Mouse (Mus musculus) megakaryocyte, adult 5-6 weeks (primary cell): ENCODE measurements around the gene Ccdc180. TPM values are rescaled to one million over a fixed set of nuclear protein-coding genes. Genes with fewer than 3 reads are reported as not detected.

Experiments used
- ATAC-seq: 2 replicates; pipeline ENCODE4 v1.8.0; 2016; ENCODE audit warnings: mild to moderate bottlenecking, inconsistent platforms; ENCODE audit not compliant: poor library complexity, severe bottlenecking
- total RNA-seq, 2 experiments: library from RNA; stranded (forward) in 1 of 2; stranded (reverse) in 1 of 2; fragments of 153-499, 151-499 nt in 1 of 2; fragments of 221-1000, 200-1000 nt in 1 of 2; gene quantifications; 2 replicates each; pipeline versions ENCODE4 v1.2.3 to v1.2.4; 2015 to 2017

Gene Ccdc180
- total RNA-seq (2015) (3.0 and 3.4 TPM in 2 replicates), total RNA-seq (2017) (0.62 and 2.1 TPM in 2 replicates)

DNA sequence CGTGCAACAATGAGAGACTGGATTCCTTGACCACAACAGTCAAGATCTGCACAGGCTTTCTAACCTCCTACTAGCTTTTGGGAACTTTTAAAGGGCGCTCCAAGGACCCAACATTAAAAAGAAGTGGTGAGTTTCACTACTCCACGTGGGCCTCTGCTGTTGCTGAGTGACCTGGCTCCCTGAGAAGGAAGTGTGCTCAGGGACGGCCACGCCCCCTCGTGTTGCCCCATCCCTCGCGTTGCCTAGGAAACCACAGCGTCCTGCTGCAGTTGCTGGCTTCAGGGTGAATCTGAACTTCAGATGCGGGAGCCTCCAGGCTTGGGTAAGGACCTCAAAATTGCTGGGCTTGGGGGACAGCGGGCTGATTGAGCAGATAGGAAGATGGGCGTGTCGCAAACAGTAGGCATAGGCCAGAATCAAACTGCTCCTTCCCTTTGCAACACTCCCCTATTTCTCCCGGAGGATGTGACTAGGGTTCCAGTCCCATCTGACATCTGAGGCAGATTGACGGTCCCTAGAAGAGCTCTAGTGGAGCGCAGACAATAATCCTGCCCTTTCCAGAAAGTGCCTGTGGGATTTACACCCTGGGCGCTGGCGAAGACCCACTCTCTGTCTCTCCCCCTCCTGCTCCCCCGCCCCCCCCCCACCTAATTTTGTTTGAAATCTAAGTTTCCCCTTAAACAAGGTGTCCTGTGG is at the start of gene Ccdc180:
Ccdc180 (plus strand) TSS at position 238 of the 696 bp plus-strand sequence.
- ATAC-seq = peak; percentile 100

DNA sequence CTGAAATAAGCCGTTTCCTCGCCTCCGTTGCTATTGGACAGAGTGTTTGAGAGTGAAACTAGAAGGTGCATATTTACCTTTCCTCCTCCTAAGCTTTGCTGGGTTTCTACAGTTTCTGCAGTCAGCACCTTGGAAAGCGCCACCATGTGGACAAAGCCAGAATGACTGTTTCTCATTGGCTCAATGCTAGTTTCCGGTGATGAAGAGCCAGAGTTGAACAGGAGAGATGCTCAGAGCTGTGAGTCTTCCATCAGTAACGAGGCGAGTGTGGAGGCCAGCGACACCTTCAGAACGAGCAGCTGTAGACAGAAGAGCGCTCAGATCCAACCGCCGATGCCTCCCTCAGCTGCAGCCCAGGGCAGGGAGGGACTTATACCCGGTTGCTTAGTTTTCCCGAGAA is 45.7 kb upstream of the Ccdc180 start:
- no peak for ATAC-seq

DNA sequence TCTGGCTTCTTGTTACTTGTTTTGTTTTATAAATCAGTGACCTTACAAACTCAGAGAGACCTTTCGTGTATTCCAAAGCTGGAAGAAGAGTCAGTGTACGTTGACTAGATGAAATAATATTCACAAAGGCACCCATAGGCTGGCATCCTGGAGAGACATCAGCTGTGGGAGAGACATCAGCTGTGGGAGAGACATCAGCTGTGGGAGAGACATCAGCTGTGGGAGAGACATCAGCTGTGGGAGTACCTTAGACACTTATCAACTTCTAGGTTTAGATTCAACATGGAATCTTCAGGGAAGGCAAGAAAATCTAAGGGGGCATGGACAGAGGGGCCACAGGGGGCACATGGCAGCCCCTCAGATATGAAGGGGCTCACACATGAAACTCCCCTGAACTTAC is 43.8 kb upstream of the Ccdc180 start:
- ATAC-seq = no peak

DNA sequence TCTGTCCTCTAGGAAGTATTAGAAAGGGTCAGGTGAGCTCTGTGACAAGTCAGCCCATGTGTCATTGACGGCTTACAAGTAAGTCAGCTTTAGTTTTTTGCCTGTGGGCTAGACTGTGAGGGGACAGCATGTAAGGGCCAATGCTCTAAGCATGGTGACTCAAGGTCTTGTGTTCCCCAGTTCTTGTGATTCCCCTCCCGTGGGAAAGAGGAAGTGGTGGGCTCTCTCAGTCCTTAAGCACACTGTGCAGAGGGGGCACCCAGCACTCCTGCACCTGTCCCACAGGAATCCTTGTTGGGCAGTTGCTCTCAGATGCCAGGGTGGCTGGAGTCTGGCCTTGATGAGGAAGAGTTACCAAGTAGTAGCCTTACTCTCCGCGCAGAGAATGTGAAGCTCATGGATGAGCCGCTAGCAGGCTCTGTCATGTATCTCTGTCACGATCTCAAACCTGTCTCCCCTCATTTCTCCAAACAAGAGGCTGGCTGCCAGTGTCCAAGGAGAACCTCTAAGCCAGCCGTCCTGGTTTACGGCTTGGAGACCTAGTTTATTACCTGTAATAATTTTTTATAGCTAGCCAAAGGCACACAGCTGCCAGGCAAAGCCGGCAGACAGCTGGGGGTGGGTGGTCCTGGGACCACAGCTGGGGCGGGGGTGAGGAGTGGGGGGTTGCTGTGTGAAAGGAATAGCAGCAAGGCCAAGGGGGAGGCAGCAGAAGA is 41.8 kb upstream of the Ccdc180 start, which contains the start of gene Stra6l:
Stra6l (plus strand) TSS at position 556 of the 716 bp plus-strand sequence.
- peak; percentile 47; the same call in 1 of the 2 replicates for ATAC-seq

DNA sequence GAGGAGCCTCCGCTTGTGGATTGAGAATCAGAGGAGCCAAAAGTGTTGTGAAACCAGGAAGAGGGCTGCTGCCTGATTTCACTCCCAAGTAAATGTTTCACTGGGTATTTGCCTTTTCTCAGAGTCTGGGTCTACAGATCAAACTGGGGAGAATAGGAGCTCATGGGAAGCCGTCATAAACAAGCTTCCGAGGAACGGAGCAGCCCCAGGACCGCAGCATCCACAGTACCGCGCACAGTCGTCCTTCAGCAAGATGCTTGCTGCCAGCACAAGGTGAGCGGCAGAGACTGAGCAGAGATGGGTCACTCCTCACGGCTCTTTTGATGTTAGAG is 41.3 kb upstream of the Ccdc180 start:
- no peak for ATAC-seq

DNA sequence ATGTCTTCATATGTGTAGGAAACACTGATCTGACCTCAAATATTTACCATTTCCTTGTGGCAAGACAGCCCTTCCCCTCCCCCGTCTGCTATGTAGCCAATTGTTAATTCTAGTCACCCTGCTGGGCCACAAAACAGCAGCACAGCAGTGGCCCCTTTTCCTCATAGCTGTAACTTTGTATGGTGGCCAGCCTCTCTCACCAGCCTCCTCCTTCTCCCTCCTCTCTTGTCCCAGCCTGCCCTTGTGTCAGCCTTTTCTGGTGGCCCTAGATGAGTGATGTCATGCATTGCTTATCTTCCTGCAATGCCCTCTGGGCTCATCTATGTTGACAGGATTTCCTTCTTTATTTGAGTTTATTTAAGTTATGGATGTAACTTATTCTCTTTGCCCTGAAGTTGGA is 40.7 kb upstream of the Ccdc180 start:
- no peak for ATAC-seq

DNA sequence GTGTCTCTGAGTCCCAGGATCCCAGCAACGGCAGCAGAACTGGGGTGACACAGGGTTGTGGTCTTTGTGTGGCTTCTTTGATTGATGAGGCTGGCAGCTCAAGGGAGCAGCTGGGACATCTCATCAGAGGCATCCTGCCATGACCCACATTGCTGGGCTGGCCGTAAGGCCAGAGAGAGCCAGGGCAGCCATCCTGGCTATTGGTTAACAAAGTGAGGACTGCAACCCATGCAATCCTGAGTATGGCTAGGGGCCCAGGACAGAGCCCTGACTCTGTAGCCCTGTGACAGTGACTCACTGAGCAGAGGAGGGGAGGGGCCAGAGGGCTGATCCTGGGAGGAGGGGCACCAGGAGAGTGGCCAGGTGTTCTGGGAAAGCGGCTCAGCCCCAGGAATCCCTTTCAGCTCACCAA is 38.5 kb upstream of the Ccdc180 start:
- no peak for ATAC-seq

DNA sequence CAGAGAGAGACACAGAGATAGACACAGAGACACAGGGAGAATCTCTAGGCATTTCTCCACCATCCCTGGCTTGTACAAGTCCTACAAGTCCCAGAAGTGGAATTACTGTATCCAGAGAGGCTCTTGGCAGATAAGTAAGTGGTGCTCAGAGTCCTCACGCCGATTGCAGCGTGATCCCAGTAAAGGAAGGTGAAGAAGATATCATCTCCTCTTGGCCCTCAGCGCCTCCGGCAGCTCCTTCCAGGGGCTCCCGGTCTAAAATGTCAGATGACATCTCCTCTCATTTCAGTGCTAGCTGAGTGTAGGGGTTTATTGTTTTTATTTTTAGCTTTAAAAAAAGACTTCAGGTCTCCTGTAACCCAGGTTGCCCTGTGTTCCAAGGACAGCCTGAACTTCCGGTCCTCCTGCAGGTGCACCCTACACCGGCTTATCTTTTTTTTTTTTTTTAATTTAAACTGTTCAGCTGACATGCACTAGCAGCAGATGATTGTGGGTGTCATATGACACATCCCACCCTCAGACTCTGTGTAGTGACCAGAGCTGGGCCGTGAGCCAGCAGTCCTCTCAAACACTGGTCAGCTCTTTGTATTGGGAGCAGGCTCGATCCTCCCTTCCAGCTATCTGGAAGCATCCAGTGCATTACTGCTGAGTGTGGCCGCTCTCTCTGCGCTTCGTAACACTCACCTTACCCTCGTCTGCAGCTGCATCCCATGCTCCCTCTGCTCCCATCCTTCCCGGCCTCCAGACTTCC is 36.4 kb upstream of the Ccdc180 start:
- no peak for ATAC-seq

DNA sequence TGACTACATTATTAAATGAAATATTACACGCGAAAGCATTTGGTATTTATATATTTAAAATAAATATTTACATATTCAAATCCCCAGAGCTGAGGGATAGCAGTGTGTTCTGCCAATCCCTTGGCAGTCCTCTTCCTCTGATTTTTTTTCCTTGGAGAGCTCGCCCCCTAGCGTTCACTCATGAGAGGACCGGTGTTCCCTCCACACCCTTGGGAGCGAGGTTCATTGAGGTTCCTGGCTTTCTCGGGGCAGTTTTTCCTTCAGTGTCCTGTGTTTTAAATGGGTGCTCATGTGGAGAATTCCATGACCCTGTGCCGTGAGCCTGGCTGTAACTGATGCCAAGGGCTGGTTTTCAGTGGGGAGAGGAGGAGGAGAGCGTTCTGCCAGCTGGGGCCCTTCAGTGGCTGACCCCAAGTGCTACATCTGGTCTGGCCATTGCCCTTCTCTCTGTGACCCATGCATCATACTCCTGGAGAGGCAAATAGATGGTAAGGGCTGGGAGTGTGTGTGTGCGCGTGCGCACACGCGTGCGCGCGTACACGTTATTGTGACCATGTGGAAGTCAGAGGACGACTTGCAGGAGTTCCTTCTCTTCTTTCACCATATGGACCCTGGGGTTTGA is 34.2 kb upstream of the Ccdc180 start:
- peak; percentile 52; the same call in 1 of the 2 replicates for ATAC-seq

DNA sequence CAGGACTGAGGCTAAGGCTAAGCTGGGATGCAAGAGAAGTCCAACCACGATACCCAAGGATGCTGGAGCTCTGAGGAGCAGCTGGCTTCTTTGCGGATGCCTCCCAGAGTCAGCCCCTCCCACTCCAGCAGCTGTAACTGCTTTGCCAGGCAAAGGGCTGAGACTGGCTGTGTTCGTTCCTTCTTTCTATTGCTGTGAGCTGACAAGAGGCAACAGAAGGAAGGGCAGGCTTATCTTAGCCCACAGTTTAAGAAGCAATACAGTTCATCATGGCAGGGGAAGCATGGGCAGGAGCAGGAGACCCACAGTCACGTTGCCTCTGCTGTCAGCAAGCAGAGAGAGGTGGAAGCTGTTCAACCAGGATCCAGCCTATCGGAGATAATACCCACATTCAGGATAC is 28.9 kb upstream of the Ccdc180 start:
- ATAC-seq = no peak

DNA sequence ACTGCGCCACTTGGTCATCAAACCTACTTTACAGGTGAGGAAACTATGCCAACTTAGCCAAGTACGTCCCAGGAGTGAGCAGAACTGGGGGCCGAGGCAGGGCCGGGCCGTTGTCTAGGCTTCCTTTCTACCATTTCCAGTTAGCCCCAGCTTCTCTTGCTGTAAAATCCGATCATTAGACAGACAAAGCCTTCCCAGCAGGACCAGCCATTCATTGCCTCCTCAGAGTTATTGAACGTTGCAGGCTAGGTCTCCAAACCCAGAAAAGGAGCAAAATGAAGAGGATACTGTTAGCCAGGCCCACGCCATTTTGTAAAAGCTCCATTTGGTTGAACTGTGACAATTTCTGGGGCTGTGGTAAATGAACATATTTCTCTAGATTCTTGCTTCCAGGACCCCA is 22.7 kb upstream of the Ccdc180 start:
- ATAC-seq = no peak

DNA sequence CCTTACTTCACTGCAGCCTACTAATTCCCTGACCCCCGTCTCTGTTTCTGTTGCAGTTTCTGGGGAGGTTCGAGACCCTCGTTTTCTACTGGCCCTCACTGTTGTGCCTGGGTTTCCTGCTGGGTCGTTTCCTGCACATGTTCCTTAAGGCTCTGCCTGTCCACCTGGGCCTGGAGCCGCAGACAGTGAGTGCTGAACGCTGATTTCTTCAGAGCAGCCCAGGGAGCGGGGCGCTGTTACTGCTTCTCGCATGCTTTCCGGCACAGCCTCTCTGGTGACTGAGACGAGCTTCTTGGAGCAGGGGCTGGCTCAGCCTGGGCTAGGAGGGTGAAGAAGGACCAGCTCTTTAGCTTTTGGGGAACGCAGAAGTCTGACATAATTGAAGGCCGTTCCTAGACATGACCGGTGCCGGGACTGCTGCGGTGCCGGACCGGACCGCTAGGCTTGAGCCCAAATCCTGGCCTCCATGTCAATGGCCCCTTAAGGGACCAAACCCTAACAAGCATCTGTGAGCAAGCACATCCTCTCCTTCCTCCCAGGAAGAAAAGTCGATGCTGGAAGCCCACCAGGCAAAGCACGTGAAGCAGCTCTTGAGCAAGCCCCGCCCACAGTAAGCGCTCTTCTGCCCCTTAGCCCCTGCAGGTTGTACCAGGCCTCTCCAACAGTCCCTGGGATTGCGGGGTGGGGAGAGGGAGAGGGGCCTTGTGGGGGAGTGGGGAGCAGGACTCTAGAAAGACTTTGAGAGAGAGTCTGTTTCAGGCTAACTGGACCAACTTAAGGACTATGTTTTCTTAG is 20.9 kb upstream of the Ccdc180 start:
- ATAC-seq = no peak

DNA sequence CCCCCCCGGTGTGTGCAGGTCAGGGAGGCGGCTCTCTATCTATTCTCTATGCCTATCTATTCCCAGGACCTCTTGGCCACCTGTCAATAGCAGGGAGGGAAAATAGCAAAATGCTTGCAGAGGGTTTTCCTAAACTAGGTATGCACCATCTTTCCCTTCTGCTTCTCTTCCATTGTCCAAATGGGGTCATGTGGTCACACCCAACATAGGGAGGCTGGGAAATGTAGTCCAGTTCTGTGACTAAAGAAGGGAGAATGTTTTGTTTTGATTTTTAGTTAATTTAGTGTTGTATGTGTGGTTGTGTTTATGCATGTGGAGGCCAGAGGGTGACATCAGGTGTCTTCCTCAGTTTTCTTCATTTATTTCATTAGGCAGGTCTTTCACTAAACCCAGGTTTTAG is 18.0 kb upstream of the Ccdc180 start:
- ATAC-seq = no peak

DNA sequence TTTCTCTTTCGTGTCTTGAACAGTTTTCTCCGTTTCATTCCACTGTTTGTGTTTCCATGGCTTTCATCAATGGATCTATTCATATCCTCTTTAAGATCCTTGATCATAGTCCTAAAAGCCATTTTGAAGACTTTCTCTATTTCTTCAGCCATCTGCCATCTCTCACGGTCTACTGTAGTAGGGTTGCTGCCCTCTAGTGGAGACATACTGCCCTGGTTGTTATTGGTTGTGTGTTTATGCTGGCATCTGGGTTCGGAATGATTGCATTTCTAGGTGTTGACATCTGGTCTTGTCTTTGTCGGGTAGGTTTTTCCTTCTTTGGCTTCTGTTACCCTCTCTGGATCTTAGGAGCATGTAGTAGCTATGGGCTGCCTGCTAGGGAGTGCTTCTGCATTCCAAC is 11.2 kb upstream of the Ccdc180 start:
- ATAC-seq = no peak

DNA sequence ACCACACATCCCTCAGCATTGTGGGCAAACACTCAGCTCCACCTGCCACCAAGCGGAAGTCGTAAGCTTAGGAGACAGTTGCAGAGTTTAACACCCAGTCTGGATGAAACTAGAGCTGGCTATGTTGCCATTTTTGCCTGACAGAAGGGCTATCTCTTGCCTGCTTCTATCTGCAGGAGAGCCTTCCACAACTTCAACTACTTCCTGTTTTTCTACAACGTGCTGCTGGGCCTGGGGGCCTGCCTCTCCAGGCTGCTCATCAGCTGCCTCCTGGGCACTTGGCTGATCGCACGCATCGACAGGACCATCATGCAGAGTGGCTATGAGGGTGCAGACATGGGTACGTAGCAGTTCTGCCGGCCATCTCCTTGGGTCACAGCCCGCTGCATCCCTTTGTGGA is 7.6 kb upstream of the Ccdc180 start:
- ATAC-seq = peak; percentile 53; the same call in 1 of the 2 replicates

DNA sequence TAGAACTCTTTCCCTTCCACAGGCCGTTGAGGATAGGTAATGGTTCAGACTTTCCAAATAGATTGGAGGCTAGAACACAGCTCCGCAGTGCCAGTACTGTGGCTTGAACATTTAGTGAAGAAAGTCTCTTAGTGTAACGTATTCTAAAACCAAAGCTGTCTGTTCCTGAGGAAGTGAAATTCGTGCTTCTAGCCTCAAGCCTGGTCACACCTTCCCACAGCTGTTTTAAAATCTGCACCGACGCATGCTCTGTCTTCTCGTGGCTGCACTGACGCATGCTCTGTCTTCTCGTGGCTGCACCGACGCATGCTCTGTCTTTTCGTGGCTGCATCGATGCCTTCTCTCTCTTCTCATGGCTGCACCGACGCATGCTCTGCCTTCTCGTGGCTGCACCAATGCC is 6.9 kb upstream of the Ccdc180 start:
- ATAC-seq = peak; percentile 74

DNA sequence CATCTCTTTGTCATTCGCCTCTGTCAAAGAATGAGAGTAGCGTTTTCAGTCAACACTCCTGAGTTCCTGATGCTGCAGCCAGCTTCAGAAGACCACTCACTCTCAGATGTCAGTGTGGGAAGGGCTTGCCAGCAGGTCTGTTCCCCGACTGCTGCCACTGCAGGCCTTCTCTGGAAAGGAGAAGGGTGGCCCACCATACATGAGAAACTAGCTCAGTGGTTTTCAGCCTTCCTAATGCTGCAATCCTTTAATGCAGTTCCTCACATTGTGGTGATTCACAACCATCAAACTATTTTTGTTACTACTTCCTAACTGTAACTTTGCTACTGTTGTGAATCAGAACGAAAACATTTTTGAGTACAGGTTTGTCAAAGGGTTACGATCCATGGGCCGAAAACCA is 616 bp upstream of the Ccdc180 start:
- ATAC-seq = peak; percentile 37; the same call in 1 of the 2 replicates

DNA sequence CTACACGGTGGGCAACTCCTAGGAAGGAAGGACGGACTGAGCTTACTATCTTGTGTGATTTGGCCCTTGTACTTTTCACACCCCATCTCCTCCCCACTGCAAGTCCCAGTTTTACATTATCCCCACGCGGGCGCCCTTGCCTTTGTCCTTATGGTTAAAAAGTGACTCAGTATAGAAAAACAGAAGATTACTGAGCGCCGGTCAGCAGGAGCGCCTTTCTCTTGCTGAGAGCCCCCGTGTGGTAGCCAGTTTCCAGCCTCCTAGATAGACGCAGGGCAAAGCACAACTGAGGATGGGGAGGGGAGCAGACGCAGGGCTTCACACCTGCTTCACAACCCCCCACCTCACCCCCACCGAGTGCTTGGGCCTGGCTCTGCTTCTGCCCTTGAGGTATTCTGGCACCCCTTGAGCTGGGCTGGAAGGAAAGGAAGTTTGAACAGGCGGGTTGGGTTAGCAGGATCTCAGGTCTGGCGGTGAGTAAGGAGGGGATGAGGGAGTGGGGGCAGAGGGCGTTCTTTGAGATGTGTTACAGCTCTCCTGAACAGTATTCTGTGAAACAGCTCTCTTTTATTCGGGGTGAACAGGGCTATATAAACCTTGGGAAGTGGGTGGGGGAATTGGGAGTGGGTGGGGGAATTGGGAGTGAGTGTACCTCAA is 6.5 kb downstream of the Ccdc180 start:
- no peak for ATAC-seq

DNA sequence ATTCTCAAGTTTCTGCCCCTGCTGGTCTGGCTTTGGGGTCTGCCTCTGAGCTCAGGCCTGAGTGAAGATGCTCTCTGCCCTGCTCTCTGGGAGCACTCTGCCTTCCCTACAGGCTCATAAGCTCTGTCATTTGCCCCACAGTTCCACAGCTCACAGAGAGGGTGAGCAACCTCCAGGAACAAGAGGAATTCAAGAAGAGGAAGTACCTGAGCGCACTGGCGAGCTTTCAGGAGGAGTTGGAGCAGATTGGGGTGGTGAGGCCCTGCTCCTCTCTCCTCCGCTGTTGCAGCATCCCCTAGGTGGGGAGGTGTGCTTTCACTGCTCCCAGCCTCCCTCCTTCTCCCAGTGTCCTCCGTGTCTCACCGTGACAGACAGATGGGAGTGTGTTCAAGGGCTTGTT is 8.3 kb downstream of the Ccdc180 start:
- ATAC-seq = peak; percentile 52

DNA sequence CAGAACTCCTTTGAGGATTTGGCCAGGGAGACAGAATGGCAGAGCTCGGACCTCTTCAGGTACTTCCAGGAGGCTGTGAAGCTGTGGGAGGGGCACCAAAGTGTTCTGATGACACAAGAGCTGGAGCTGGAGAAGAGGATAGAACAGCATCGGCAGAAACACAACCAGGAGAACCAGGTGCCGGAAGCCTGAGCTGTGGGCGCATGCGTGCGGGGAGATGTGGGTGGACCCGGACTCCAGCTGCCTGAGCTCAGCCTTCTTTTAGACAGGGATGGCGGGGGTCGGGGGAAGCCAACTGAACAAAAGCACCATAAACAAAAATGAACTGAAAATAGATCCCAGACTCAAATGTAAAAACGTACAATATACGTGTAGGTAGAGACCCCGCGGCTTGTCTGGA is 19.2 kb downstream of the Ccdc180 start:
- no peak for ATAC-seq
